Comparison of ENCODE assay signal across 16 mouse cellular contexts in the genomic region with DNA sequence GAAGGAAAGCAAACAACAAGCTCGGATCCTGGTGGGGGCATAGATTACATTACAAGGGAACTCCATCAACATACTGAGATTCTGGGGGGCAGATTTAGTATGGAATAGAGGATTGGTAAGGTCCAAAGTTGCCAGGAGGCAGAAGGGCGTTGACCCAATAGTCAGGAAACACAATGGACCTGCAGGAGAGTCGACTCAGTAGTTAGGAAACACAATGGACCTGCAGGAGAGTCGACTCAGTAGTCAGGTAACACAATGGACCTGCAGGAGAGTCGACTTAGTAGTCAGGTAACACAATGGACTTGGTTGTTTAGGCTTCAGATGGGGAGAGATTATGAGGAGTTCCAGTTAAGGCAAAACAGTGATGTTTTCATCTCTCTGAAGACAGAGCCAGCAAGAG.
"Had no signal": no experiment of that assay in that cellular context is flagged by ENCODE, and none has a peak within 500 bp of the region (broad histone marks: within the 10 kb centered on the region; RNA-seq: fewer than 3 reads in every experiment).

No protein-coding gene starts in this region.

- ATAC-seq: liver, postnatal 0 days; lung, postnatal 0 days had no signal

- H3K9ac ChIP-seq: liver, embryonic 15.5 days; liver, postnatal 0 days; lung, embryonic 15.5 days; midbrain, embryonic 12.5 days; neural tube, embryonic 12.5 days had no signal

- H3K4me1 ChIP-seq: liver, embryonic 15.5 days; lung, embryonic 15.5 days; midbrain, embryonic 12.5 days; neural tube, embryonic 12.5 days had no signal

- H3K9me3 ChIP-seq: liver, embryonic 15.5 days; lung, embryonic 15.5 days; megakaryocyte, embryonic 14.5 days; midbrain, embryonic 12.5 days; neural tube, embryonic 12.5 days had no signal

- H3K4me2 ChIP-seq: liver, embryonic 15.5 days; lung, embryonic 15.5 days; midbrain, embryonic 12.5 days; neural tube, embryonic 12.5 days had no signal

- H3K27me3 ChIP-seq: liver, embryonic 15.5 days; lung, embryonic 15.5 days; megakaryocyte, embryonic 14.5 days; midbrain, embryonic 12.5 days; neural tube, embryonic 12.5 days had no signal

- H3K4me3 ChIP-seq: liver, embryonic 15.5 days; lung, embryonic 15.5 days; megakaryocyte, embryonic 14.5 days; midbrain, embryonic 12.5 days; neural tube, embryonic 12.5 days had no signal

- H3K36me3 ChIP-seq: liver, embryonic 15.5 days; lung, embryonic 15.5 days; midbrain, embryonic 12.5 days; neural tube, embryonic 12.5 days had no signal

- DNase-seq: liver, postnatal 0 days; lung, adult 2 months; lung, postnatal 14 days; lung, postnatal 36 days; midbrain, embryonic 14.5 days; right cerebral cortex, postnatal 14 days; thymus, adult 2 months; thymus, postnatal 25 days; thymus, postnatal 4 days had no signal

- H3K27ac ChIP-seq: liver, embryonic 15.5 days; lung, embryonic 15.5 days; macrophage; midbrain, embryonic 12.5 days; neural tube, embryonic 12.5 days had no signal
